ENCODE assay signal across 21 mouse cellular contexts in the genomic region with DNA sequence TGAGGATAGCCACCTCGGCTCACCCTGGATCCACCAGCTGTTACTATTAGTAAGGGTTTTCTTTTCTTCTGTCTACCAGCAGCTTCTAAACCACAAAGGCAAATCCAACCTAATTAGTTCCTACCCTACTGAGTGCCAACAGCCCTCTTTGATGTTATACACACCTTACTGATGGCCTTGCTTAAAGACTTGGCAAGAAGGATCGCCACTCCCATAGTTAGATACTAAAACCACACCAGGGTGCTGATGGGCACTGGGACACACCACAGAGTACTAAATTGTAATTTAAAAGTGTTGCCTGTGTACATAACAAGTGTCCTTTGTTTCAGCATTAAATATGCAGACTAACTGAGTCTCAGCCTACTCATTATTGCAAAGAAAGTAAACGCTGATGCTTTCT.
"Had no signal": no experiment of that assay in that cellular context is flagged by ENCODE, and none has a peak within 500 bp of the region (broad histone marks: within the 10 kb centered on the region; RNA-seq: fewer than 3 reads in every experiment).

No protein-coding gene starts in this region.

- H3K36me3 ChIP-seq: kidney, embryonic 15.5 days; limb, embryonic 12.5 days; limb, embryonic 15.5 days; midbrain, embryonic 12.5 days; midbrain, embryonic 15.5 days; neural tube, embryonic 13.5 days had no signal

- DNase-seq: kidney, adult 8-10 months; kidney, postnatal 10 days; kidney, postnatal 36 days; left cerebral cortex, postnatal 4 days; liver, postnatal 0 days; lung, embryonic 14.5 days; lung, postnatal 10 days; lung, postnatal 4 days; retina, postnatal 1 day; right cerebral cortex, postnatal 25 days; thymus, adult 18-20 months; thymus, postnatal 36 days had no signal

- H3K4me2 ChIP-seq: kidney, embryonic 15.5 days; limb, embryonic 12.5 days; limb, embryonic 15.5 days; liver, embryonic 11.5 days; lung, embryonic 14.5 days; midbrain, embryonic 12.5 days; midbrain, embryonic 15.5 days; neural tube, embryonic 13.5 days had no signal

- H3K4me1 ChIP-seq: limb, embryonic 15.5 days; midbrain, embryonic 12.5 days; midbrain, embryonic 15.5 days had no signal

- H3K27ac ChIP-seq: kidney, embryonic 15.5 days; limb, embryonic 12.5 days; limb, embryonic 15.5 days; liver, embryonic 14.5 days; midbrain, embryonic 12.5 days; midbrain, embryonic 15.5 days; neural tube, embryonic 13.5 days had no signal

- ATAC-seq: liver, postnatal 0 days; midbrain, embryonic 15.5 days had no signal

- H3K9me3 ChIP-seq: kidney, embryonic 15.5 days; limb, embryonic 12.5 days; limb, embryonic 15.5 days; midbrain, embryonic 12.5 days; midbrain, embryonic 15.5 days; neural tube, embryonic 13.5 days had no signal

- H3K9ac ChIP-seq: kidney, embryonic 15.5 days; limb, embryonic 12.5 days; limb, embryonic 15.5 days; liver, embryonic 14.5 days; liver, postnatal 0 days; lung, embryonic 14.5 days; midbrain, embryonic 12.5 days; midbrain, embryonic 15.5 days; neural tube, embryonic 13.5 days had no signal

- H3K4me3 ChIP-seq: kidney, embryonic 15.5 days; limb, embryonic 12.5 days; limb, embryonic 15.5 days; midbrain, embryonic 12.5 days; midbrain, embryonic 15.5 days; myocyte; neural tube, embryonic 13.5 days had no signal

- H3K27me3 ChIP-seq: kidney, embryonic 15.5 days; limb, embryonic 12.5 days; limb, embryonic 15.5 days; midbrain, embryonic 12.5 days; midbrain, embryonic 15.5 days; neural tube, embryonic 13.5 days had no signal
